Mouse (Mus musculus) heart, postnatal 4 days (tissue): ENCODE measurements around the gene 1700109H08Rik. TPM values are rescaled to one million over a fixed set of nuclear protein-coding genes. Genes with fewer than 3 reads are reported as not detected.
"Not testable (repeated sequence)": the region's sequence is repeated elsewhere in the genome, so short reads cannot be mapped to it uniquely, and the experiment has no call there.

Experiments
- DNase-seq: peaks from one replicate; pipeline ENCODE4 v3.0.0; 2021
- total RNA-seq, 2 experiments: library from RNA; stranded (reverse); gene quantifications; 2 replicates each; pipeline ENCODE4 v1.2.3; 2021

Gene 1700109H08Rik
- total RNA-seq = 1 to 10 TPM; 3.9 to 4.2 TPM

DNA sequence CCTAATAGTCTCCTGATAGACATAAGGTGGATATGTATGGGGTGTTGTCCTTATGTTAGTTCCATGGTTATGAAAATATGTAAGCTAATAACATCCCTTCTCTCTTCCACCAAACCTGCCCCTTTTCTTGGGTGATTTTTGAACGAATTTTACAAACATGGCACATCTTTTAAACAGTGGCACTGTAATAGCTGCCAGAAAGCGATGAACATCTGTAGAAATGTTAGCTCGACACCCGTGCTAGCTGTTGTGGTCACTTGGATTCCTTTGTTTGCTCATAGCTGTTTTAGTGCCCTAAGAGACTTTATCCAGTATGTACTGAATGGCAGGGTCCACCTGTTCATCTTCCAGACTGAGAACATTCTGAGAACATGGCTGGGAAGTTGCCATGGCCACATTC is at the start of gene 1700109H08Rik:
1700109H08Rik (plus strand) TSS at position 301 of the 400 bp plus-strand sequence.
- DNase-seq = no peak

- DNase-seq = no peak
Measured at GRCm38 (mm10) chr5:3521741-3522140, 49.6 kb upstream of the 1700109H08Rik start.

DNA sequence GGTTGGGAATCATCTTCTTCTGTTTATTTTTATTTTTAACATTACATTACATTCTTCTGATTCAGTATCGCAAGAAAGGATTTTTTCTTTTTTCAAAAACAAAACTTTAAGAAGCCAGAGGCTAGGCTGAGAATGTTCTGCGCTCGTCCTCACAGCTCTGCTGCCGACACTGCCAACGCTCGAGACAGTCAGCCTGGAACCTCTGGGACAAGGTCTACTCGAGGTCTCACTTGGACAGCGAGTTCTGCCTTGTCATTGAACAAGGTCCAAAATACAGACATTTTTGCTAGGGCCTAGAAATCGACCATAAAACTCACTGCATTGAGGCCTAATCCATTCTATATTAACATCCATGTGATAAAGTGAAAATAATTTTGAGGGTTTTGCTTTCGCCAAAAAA is 48.5 kb upstream of the 1700109H08Rik start:
- DNase-seq = no peak

DNA sequence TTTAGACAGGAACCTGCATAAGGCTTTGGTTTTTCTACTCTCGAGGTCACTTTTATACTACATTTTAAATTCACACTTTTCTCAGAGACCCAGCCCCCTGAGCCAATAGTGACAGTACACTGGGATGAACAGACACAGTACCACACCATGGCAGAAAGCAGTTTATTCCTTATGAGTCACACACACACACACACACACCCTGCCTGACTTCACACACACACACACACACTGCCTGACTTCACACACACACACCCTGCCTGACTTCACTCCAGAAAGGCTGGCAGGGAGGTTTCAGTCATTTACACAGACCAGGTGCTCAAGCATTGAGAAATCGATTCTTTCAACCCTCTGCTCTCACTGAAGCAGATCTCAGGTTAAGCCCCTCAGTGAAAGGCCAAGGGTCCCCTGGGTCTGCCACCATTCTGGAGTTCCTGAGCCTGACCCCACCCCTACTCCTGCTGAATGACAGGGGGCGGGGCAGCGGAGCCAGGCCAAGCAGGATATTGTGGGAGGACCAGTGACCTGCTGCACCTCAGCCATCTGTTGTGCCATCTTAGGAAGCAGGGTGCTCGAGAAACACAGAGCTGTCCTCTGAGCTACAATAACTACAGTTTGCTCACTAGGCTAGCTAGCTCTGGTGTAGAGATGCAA is 44.2 kb upstream of the 1700109H08Rik start:
- no peak for DNase-seq

DNA sequence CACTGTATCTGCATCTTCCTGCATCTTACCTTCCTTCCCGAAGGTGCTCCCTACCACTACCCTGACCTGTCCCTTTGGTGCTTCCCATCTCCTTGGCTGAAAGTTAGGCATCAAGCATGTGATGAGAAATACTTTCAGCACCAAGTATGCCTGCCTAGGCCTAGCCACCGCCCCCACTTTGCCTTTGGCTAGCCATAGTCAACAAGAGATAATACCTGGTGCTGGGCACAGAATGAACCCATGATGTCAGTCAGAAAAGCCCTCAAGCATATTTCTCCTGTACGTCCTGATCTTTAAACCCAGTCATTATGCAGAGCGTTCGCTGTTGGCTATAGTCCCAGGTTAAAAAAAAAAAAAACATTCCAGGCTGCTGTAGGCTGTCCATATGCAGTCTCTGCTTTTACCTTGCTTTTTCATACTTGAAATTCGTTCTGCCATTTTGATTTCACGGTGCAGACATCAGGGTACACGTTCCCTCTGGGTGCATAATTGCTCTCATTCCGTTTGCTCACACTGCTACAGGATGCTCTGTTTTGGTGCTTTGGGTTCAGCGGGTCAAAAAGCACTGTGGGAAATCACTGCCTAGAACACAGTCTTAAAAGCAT is 41.7 kb upstream of the 1700109H08Rik start:
- DNase-seq = no peak

GRCm38 (mm10) chr5:3532048-3532447 is 39.3 kb upstream of the 1700109H08Rik start:
- not testable (repeated sequence) for DNase-seq

DNA sequence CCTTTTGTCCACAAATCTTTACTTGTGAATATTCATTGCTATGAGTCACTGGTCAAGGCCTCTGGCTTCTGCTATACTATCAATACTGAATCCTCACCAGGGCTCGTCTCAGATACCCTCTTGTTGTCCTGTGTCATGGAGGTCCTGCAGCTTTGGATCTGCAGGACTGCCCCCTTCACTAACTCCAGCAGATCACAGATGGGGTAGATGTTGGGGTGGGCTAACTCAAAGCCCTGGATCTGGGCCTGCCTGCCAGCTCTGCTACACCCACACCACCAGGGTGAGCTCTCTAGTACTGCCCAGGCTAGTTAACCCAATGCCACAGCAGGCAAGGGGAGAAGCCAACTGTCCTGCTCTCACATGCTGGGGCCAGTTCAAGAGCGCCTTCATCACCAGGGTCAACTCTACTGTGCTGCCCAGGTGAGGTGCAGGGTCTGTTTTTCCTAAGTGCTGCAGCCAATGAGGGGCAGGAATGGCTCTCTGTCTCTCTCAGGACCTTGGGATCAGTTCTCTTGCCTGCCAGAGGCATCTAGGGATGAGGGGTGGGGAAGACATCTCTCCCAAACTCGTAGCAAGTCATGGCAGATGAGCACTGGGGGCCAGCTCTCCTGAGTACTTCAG is 34.7 kb upstream of the 1700109H08Rik start:
- no peak for DNase-seq

DNA sequence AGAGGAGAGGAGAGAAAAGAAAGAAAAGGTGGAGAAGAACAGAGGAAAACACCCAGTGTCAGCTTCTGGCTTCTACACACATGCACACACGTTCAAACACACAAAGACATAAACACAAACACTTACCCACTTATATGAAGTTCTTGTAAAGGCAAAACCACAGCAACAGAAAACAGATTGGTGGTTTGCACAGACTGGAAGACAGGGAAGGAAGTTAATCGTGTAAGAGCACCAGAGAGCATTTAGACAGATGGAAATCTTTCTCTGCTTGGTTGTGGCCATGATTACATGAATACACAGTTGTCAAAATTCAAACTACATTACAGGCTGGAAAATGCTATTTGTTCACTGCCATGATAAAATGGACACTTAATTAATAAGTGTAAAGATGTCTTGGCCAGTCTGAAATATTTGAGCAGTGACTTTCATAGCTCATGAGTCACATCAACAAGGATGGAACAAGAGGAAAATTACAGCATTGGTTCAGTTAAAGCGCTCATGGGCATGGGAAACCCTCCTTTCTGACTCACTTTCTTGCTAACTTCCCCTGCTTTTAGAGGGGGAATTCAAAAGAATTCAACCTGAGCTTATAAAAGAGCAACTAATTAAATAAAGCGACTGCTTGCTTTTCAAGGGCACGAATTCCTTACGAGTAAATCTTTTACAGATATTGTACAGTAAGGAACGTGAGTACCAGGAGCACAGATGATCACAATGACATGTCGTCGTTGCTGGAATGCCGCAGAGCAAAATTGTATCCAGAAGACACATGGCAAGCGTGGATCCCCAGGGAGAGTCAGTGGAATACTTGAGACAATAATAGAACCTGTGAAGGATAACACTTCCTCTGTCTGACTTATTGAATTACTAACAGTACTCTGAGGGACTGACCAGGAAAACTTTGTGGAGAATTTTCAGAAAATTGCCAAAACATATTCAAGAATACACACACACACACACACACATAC is 32.6 kb upstream of the 1700109H08Rik start:
- no peak for DNase-seq

DNA sequence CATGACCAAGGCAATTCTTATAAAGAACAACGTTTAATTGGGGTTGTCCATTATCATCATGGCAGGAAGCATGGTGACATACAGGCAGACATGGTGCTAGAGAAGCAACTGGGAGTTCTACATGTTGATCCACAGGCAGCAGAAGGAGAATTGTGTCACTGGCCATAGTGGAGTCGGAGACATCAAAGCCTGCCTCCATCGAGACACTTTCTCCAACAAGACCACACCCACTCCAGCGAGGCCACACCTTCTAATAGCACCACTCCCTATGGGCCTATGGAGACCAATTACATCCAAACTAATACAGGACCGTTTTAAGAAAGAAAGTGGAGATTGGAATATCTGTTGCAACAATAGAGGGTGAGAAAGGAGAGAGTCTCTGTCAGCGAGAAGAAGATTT is 29.5 kb upstream of the 1700109H08Rik start:
- no peak for DNase-seq

DNA sequence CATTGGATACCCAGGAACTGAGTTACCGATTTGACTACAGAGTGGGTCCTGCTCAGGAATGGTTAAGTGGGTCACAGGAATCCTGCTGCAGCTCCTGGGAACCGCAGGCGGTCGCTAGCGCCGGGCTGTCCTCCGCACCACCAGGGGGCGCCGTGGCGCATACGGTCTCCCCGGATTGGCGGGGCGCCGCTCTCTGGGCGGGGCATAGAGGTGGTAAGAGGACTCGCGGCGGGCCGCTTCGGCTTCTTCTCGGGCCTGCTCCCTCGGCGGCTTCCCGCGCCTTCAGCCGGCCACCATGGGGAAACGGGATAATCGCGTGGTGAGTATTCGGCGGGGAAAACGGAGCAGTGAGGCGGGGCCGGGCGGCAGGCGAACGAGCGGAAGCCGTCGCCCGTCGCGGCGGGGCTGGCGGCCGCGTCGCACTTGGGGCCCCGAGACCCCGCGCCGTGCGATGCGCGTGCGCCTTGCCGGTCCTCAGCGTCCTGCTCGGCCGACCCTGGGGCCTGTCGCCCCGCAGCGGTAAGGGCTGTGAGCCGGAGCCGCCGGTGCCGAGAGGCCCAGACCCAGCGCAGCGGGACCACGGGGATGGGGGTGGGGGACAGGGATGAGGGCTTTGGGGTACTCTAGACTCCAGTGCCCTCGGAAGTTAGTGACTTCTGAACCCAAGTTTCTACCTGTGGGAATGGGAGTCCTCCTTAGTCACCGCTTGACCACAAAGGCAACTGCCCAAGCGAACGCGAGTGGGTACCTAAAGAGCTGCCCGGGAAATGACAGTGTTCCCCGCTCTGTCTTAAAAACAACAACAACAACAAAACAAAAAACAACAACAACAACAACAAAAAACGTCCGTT is 27.5 kb upstream of the 1700109H08Rik start, which contains the start of gene Fam133b:
Fam133b (plus strand) TSS at position 205 of the 851 bp plus-strand sequence.
- peak; percentile 99 for DNase-seq

DNA sequence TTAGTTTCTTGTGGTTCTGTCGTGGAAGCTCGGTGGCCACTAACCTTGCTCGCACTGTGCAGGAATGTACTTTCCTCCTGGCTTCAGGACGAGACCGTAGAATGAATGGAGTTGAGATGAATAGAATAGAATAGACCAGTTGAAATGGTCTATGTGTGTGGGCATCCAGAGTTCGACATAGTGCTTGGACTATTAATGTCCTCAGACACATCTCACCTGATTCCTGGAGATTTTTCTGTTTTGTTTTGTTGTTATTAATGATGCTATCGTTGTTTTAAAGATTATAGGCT is 26.9 kb upstream of the 1700109H08Rik start:
- DNase-seq = no peak

DNA sequence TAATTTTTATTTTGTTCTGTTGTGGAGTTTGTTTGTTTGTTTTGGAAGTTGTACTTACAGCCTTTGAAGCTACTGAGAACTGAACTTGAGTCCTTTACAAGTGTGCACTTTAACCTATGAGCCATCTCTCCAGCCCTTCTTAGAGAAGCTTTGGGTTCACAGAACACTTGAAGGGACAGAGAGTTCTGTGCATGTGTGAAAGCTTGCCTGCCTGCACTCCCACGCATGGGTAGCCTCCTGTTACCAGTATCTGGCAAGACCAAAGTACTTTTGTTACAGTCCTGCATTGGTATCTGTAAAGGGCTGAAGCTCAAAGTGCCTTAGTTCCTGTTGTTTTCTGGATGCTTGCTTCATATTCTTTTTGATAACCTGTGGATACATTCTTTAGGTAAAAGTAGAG is 25.1 kb upstream of the 1700109H08Rik start:
- no peak for DNase-seq

DNA sequence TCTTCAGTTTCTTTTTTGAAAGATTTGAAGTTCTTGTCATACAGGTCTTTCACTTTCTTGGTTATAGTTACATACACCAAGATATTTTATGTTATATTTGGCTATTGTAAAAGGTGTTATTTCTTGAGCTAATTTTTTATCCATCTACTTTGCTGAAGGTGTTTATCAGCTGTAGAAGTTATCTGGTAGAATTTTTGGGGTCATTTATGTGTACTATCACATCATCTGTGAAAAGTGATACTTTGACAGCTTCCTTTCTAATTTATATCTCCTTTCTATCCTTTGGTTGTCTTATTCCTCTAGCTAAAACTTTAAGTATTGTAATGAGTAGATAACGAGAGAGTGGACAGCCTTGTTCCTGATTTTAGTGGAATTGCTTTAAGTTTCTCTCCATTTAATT is 19.9 kb upstream of the 1700109H08Rik start:
- no peak for DNase-seq

DNA sequence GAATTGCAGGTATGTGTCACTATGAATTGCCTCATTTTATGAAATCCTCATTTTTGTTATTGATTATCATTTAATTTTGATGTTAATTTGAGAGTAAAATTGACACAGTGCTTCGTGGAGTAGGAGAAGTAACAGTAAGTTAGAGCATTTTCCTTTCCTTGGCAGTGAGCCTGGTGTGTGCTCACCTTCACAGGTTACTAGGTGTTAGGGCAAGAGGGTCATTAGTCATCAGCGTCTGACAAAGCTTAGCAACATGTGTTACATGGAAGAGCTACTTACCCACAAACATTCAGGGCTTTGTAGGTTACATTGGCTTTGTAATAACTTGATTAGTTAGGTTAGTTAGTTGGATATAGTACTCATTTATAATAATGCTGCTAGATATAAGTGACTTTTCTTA is 17.2 kb upstream of the 1700109H08Rik start:
- no peak for DNase-seq

- no peak for DNase-seq
Measured at GRCm38 (mm10) chr5:3574825-3575224, 3.5 kb downstream of the 1700109H08Rik start.

GRCm38 (mm10) chr5:3577939-3578338 is 6.6 kb downstream of the 1700109H08Rik start:
- no peak for DNase-seq

- DNase-seq = no peak
Measured at GRCm38 (mm10) chr5:3579066-3579465, 7.7 kb downstream of the 1700109H08Rik start.

- DNase-seq = peak; percentile 95
Measured at GRCm38 (mm10) chr5:3595693-3596398, 24.5 kb downstream of the 1700109H08Rik start, which contains the start of gene Pex1. Gene Pex1 (plus strand): TSS chr5:3596066.

DNA sequence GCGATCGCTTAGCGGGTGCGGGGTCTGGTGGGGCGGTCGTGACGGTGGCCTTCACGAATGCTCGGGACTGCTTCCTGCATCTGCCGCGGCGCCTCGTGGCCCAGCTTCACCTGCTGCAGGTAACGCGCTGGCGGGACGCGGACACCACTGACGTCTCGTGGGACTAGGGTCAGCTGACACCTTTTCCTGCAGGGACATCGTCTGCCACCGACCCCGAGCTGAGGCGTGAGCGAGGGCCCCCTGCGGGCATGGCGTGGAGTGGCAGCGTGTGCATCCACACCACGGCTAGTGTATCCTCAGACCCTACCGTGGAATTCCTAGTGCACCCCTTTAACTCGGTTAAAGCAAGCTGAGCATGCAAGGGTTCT is 25.0 kb downstream of the 1700109H08Rik start, which contains the start of gene Rbm48:
Rbm48 (minus strand) TSS at position 187 of the 368 bp plus-strand sequence.
- peak; percentile 84 for DNase-seq

- no peak for DNase-seq
Measured at GRCm38 (mm10) chr5:3597171-3597570, 25.8 kb downstream of the 1700109H08Rik start.

DNA sequence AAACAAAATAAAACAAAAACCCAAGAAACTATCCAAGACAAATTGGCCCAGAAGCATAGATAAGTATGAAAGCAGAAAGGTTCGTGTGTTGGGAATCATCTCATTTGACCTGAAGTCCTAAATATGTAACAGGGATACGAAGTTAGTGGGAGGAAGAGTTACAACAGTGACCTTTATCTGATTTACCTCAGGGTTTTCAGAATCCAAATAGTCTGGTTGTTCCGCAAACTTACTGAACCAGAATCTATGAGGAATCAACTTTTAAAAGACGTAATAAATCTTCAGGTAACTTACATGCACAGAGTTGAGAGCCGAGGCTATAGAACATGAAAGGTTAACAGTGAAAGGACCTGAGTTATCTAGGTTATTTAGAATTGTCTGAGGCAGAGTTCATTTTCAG is 27.4 kb downstream of the 1700109H08Rik start:
- no peak for DNase-seq
